Mouse (Mus musculus): ENCODE measurements around the gene Ankrd24.

Ankrd24 gene

DNA sequence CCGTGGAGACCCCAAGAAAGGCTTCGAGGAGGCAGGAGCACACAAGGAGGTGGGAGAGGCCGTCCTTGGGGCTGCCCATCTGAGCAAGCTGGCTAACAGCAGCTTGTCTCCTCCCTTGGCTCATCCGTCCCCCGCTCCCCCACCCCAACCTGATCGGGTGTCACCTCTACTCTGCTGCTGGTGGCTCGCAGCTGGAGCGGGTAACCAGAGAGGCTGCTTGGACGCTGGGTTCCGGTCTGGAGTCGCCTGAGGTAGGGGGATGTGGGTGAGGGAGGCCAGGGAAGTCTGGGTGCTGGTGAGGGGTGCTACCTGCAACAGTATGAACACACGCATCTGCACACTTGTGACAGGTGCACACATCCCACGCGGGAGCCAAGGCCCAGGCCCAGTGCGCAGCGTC is at the start of gene Ankrd24:
TSS of gene Ankrd24 (plus strand) at position 151 of the 400 bp plus-strand sequence.
- no peak for DNase-seq (ENCODE audit: low read depth, low spot score)

DNA sequence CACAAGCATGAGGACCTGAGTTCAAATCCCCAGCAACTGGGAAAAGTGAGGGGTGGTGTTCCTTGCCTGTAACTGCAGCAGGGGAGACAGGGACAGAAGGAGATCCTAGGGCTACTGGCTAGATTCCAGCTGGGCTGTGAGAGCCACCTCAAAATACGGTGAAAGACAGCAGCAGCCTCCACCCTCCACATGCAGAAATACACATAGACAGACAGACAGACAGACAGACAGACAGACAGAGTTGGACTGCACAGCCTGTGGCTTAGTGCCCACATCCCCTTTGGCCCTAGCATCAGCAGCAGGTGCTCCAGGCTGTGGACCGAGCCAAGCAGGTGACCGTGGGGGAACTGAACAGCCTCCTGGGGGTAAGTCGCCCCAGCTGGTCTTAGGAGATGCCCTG is 48.4 kb upstream of the Ankrd24 start:
- peak; percentile 64 for DNase-seq (ENCODE audit: low read depth, low spot score)

GRCm38 (mm10) chr10:81580441-81581070 is 47.8 kb upstream of the Ankrd24 start:
- no peak for DNase-seq (ENCODE audit: low read depth, low spot score)

GRCm38 (mm10) chr10:81583347-81583746 is 45.0 kb upstream of the Ankrd24 start:
- DNase-seq (ENCODE audit: low read depth, low spot score), result no peak

- no peak for DNase-seq (ENCODE audit: low read depth, low spot score)
Observed at GRCm38 (mm10) chr10:81588739-81589138, 39.6 kb upstream of the Ankrd24 start.

DNA sequence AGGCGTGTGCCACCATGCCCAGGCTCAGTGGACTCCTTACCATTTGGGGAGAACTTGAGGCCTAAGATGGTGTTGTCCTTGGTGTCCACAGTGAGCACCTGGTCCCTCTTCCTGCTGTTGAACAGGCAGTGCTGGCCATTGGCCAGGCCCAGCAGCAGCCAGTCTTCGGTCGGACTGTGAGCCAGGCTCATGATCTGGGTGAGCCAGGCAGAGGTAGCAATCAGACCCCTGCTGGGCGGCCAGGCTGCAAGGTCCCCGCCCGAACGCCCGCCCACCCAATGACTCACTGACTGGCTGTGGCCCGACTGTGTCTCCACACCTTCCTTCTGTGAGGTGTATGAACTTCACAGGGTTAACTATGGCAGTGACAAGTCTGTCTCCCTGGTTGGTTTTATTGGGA is 36.5 kb upstream of the Ankrd24 start:
- DNase-seq (ENCODE audit: low read depth, low spot score), result peak; percentile 53

GRCm38 (mm10) chr10:81592631-81593030 is 35.7 kb upstream of the Ankrd24 start:
- no peak for DNase-seq (ENCODE audit: low read depth, low spot score)

GRCm38 (mm10) chr10:81593223-81593622 is 35.1 kb upstream of the Ankrd24 start:
- no peak for DNase-seq (ENCODE audit: low read depth, low spot score)

DNA sequence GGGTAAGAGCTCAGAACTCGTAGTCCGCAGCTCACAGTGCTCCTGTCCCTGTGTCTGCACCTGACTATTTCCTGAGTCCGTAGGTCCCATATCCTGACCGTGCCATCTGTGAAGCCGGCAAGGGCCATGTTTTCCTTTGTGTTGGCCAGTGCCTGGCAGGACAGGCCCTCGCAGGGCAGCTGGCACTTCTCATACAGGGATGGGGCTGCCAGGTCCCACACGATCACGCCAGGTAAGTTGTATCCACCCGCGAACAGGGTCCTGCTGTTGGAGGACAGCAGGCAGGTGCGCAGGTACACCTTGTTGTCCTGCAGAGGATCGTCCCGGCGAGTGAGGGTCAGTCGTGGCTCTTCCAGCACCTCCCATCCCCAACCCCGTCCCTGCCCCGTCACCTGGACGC is 34.4 kb upstream of the Ankrd24 start:
- DNase-seq (ENCODE audit: low read depth, low spot score), result peak; percentile 69

DNA sequence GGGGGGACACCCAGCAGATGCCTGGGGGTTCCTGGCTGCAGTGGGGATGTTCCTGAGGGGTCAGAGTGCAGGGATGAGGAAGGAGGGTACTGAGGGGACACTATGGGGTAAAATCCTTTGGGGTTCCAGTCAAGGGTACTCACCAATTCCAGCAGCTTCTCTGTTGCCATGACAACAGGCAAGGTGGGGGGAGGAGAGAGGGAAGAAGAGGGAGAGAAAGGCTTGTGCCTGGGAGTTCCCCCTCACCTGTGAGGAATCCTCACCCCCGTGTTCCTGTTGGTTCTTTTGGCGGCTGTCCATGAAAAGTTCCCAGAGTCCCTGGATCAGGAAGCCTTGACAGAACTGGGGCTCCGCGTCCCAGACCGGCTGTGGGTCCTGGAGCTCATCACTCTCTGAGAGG is 32.7 kb upstream of the Ankrd24 start:
- peak; percentile 43 for DNase-seq (ENCODE audit: low read depth, low spot score)

GRCm38 (mm10) chr10:81596611-81597010 is 31.7 kb upstream of the Ankrd24 start:
- DNase-seq (ENCODE audit: low read depth, low spot score), result peak; percentile 65

DNA sequence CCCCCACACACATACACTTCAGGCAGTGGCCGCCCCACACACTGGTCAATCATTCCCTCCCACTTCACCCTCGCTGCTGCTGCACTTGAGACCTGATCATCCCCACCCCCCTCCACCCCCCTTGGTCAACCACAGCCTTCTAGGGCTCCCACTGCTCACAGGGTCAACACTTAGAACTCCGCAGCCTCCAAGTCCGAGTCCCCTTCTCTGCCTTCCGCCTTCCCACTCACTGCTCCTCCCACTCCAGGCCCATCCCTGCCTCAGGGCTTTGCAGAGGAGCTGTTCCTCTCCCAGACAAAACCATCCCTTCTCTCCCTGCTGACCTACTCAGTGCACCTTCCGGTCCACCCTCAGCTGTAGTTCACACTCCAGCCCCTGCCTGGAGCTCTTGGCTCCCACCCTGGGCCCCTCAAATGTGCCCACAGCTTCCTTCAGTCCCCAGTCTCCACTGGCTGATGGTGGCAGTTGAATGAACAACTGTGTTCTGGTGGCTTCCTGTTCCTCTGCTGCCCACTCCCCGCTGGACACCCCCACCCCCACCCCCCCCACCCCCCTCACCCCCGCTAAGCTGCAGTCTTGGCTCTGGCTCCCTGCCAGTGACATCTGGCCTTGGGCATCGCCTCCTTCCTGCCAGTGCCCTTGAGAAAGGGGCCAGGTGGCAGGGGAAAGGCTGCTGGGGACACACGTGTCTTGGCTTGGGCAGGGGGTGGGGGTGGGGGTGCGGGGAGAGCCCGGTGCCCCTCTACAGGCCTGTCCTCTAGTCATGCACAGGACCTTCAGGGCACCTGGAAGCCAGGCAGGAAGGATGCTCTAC is 31.0 kb upstream of the Ankrd24 start:
- peak; percentile 58 for DNase-seq (ENCODE audit: low read depth, low spot score)

- no peak for DNase-seq (ENCODE audit: low read depth, low spot score)
Observed at GRCm38 (mm10) chr10:81598342-81598741, 30.0 kb upstream of the Ankrd24 start.

DNA sequence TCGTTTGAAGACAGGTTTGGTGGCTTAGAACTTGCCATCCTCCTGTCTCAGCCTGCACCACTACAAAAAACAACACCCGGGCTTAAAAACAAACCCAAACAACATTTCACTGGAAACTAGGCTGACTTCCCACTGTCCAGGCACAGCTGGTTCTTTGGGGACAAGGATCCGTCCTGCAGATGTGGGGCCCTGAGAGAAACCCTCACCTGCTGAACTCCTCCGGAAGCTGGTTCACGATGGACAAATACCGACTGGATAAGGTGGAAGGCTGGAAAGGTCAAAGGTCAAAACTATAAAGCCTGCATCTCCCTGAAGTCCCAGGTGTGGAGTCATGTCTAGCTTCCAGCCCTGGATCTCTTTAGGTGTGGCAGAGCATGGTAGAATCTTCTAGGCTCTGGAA is 29.5 kb upstream of the Ankrd24 start:
- no peak for DNase-seq (ENCODE audit: low read depth, low spot score)

DNA sequence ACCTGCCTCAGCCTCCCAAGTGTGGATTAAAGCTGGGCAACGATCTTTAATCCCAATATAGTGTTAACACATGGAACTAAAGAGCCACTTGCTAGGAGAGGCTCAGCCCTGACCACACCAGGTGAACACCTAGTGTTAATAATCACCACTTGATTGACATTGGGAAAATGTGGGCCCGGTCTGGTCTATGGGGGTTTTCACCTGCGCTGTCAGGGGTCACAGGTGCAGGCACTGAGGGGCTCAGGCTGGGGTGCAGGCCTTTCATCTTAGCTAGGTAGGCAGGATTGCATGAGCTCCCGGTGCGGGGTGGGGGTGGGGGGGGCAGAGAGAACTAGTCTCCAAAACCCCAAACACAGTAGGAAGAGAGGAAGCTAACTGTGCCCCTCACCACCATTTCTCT is 28.7 kb upstream of the Ankrd24 start:
- no peak for DNase-seq (ENCODE audit: low read depth, low spot score)

- no peak for DNase-seq (ENCODE audit: low read depth, low spot score)
Observed at GRCm38 (mm10) chr10:81600096-81600495, 28.2 kb upstream of the Ankrd24 start.

DNA sequence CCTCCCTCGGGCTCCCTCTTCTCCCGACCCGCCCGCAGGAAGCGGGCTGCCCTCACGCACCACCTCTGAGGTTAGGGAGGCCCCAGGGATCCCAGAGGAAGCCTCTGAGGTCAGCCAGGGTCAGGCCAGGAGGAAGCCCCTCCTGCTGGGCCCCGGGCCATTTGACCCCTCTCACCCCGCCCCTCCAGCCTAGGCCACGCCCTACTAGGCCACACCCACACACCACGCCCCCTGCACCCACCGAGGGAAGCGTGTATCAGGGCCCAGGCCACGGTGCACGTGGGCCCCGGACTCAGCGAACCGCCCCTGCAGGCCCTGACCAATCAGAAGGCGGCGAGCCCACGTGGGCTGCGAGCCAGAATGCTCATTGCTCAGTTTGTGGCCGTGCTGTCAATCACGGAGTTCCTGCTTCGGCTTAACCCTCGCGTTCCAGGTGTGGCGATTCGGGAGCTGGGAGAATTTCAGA is 27.6 kb upstream of the Ankrd24 start, which contains the start of gene Tle6:
TSS of gene Tle6 (minus strand) at position 336 of the 466 bp plus-strand sequence.
- DNase-seq (ENCODE audit: low read depth, low spot score), result peak; percentile 97

DNA sequence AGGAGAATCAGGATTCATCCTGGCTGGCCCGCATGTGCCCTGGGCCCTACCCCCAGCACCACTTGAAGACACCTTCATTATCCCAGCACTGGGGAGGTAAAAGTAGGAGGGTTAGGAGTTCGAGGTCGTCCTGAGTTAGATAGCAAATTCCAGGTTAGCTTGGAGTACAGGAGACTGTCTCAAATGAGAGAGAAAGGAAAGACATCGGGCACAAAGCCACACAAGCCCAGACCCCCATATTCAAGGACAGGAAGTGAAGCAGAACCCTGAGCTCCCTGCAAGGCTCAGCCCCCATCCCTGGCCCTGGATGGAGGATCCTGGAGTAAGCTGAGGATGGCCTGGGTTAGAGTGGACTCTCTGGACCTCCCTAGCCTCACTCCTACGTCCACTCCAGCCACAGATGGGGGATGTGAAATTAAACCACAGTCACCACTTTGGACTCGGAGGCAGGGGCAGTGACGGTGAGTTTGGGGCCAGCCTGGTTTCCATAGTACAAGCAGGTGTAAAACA is 26.9 kb upstream of the Ankrd24 start:
- DNase-seq (ENCODE audit: low read depth, low spot score), result no peak

- DNase-seq (ENCODE audit: low read depth, low spot score), result peak; percentile 86
Observed at GRCm38 (mm10) chr10:81602741-81603151, 25.6 kb upstream of the Ankrd24 start.

GRCm38 (mm10) chr10:81604019-81604967 is 24.0 kb upstream of the Ankrd24 start:
- no peak for DNase-seq (ENCODE audit: low read depth, low spot score)

GRCm38 (mm10) chr10:81604968-81605665 is 23.2 kb upstream of the Ankrd24 start:
- peak; percentile 96 for DNase-seq (ENCODE audit: low read depth, low spot score)

Data from brain, adult 2 months (tissue).